Mouse (Mus musculus) naive thymus-derived CD4-positive, alpha-beta T cell, adult 2 months (primary cell): ENCODE results near the gene Olfr958.

Experiments
- DNase-seq: peaks from one replicate; pipeline ENCODE4 v3.0.0-alpha.2; 2011; ENCODE audit warnings: low read depth

The Olfr958 gene

DNA sequence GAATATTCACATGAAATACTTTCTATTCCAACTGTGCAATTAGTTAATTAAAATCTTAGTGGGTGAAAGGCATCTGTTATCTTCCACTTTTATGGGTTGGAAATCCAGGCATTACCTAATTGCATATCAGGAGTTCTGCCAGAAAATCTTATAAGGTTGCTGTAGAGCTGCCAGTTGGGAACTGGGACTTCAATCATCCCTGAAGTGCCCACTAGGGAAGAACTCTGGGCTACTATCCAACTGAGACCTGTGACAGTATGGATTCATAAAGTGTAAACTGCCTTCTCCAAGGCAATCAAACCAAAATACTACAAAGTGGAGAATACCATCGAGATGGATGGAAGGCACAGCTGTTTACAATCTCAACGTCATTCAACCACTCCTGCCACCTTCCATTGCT, at the start of gene Olfr958:
Gene Olfr958, minus strand, starts transcription at position 109 of the 400 bp plus-strand sequence.
- no peak for DNase-seq

DNA sequence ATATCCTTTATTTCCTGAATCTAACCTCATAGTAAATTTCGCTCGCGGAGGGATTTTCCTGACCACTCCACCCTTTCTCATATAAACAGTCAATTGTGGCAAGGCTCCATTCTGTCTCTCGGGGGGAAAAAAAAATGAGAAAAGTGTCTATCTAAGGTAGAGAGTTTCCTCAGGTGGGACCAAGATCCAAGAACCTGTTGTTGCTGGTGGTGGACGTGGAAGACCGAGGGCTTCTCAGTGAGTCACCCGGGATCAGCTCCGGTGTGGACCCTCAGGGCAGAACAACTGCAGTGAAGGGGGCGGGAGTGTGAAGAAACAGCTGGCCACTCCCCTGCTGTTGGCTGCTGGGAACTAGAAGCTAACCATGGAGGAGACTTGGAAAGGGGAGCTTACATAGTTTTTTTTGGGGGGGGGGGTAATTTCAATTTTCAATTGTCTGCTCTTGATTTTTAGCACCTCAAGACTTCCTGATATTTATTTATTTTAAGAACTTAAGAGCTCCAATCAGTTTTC, 49.5 kb upstream of the Olfr958 start:
- DNase-seq, result no peak

DNA sequence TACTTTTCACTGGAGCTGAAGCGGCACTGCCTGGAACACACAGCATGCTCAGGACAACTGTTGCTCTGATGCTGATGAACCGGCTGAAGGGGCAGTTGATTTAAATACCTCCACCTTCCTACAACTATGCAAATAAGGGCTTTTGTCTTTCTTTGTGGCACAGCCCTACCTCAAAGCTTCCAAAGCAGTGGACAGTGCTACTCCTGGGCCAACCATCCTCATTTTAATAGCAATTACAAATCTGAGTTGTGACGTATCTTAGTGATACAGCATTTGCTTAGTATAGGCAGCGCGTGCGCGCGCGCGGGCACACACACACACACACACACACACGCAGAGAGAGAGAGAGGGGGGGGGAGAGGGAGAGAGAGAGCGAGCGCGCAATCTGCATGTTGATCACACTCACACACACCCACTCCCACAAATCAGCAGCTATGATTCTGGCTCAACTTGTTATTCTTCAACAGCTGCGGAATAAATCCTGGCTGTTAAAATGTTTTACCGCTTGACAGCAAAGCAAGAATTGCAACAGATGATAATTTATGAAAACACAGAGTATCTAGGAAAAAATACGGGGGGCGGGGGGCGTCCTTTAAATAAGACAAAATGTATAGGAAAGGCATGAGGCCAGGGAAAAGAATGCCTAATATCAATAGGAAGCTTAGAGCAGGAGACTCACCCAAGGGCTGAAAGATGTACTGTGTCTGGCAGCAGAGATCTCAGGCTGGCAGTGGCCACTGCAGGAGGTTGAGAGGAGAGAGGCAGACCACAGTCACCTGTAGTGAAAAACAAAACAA, 48.9 kb upstream of the Olfr958 start:
- DNase-seq, result no peak

DNA sequence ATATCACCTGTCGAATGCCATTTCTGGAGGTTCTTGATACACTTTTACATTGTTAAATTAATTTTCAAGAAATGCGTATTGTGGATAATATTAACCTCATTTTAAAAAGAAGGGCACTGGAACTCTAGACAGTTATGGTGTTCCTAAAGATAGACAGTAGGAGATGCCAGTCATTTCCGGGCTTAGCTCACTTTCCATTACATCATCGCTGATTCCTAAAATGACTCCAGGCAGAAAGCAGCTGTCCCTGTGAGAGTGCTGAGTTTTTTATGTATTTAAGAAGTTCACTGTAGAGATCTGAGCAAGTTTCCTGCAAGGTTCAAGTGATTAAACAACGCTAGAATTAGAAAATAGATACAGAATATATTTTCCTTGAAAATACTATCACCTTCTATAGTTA, 23.2 kb upstream of the Olfr958 start:
- no peak for DNase-seq

GRCm38 (mm10) chr9:39575469-39575868, 21.6 kb upstream of the Olfr958 start, which contains the start of gene Olfr959:
Gene Olfr959, minus strand, starts transcription at chr9:39575569.
- no peak for DNase-seq

DNA sequence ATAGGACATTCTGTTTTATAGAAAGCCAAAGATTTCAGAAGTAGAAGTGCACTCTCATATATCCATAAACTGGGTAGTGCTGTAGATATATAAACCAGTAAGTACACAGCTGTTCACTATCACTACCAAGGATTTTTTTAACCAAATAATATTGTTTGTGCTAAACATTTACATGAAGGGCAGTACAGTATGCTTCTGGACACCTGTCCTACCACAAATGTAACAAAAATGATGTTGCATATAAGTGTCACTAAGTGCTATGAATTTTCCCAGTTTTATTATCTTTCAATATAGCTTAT, 4.4 kb upstream of the Olfr958 start:
- no peak for DNase-seq

DNA sequence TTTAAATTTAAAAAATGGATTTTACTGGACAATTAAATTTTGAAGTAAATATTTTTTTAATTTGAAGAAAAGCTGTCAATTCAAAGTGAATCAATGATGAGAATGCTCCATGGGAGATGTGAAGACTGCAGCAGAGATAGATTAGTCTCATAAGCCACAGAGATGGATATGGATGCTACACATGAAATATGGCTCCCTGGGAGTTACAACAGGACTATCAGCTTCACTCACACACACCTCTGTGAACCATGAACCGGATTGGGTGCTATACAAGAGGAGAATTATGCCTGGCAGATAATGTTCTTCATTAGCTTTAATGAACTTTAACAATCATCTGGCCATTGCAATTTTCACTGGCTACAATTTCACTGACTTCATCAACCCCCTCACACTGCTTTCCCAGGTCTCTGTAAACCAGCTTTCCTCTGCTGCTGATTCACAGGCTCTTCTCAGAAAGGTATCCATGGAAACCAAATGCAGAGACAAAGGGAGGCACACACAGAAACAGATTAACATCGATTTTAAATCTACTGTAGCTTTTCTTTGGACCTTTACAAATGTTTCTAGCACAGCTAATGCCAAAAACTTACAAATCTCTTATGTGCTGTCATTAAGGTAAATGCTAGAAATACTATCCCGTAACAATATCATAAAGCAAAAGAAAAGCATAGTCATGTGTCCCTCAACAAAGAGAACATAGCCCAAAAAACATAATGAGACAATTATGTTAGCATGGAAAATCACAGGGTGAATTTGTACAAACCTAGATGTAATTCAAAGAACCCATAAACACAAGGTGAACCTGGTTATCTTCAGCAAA, 3.9 kb upstream of the Olfr958 start:
- no peak for DNase-seq

DNA sequence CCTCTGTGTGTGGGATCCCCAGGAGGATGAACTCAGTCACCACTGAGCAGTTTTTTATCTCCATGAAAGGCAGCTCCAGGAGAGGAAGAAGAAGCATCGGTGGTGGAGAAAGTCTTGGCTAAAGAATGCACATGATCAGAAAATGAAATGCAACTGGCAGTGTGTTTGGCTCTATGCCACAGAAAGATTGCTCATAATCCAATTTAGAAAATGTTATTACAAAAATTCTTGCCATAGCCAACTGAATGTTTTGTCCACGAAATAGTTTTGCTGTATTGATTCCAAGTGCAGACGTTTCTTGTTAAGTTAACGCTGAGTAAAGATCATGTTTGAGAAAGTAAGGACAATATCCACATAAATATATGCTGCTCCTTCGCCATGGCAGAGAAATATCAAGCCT, 3.0 kb downstream of the Olfr958 start:
- DNase-seq, result no peak

GRCm38 (mm10) chr9:39523616-39524285, 30.1 kb downstream of the Olfr958 start:
- no peak for DNase-seq

GRCm38 (mm10) chr9:39518595-39518994, 35.3 kb downstream of the Olfr958 start:
- no peak for DNase-seq

GRCm38 (mm10) chr9:39515531-39515930, 38.3 kb downstream of the Olfr958 start, which contains the start of gene Olfr957:
Gene Olfr957, minus strand, starts transcription at chr9:39515809.
- no peak for DNase-seq

GRCm38 (mm10) chr9:39509412-39509811, 44.4 kb downstream of the Olfr958 start:
- no peak for DNase-seq

DNA sequence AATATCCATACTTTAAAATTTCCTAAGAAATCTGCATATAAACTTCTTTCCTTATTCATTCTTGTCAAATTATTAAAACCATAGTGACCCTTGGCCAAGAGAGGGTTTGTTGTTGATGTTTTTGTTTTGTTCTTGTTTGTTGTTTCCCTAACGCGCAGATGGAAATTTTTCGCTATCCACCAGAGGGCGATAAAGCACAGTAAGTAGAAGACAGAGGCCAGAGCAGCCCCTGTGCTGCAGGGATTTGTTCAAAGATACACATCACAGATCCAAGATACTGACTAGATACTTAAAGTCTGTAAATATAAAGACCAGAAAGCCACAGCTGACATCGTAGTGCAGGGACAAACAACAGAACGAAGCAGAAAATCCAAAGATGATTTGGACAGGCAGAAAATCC, 44.9 kb downstream of the Olfr958 start:
- no peak for DNase-seq
